Mouse (Mus musculus) heart, postnatal 0 days (tissue): ENCODE measurements at regions not wholly inside any gene's neighbourhood (a gene's known extent, or its start where the extent isn't known, plus 50 kb on each side); places are given as distances from the start of the nearest gene placed in this dataset.

Experiments used
- CTCF ChIP-seq: IDR thresholded peaks from 2 replicates; pipeline ENCODE4 v1.5.1; 2016; ENCODE audit warnings: antibody characterized with exemption, control low read depth, low read depth
- EP300 ChIP-seq: IDR thresholded peaks from 2 replicates; pipeline ENCODE4 v1.6.1; 2016; ENCODE audit warnings: antibody characterized with exemption, low read depth

DNA sequence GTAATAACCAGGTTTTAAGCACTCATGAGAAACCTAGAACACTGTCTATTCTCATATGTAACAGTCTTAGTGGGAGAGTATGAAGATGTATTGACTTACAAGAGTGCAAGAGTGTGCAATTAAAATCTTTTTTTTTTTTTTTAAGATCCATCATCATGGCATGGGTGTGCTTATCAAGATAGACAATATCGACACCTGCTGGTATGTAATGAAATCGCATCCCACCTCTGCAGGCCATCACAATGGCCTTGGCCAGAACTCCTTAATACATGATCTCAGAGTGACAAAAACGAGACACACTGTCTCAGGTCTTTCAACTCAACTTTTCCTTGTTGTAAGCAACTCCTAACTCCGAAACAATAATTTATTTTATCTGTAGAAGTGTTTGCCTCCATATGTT lies 661.7 kb upstream of the Kdm8 start:
- TF ChIP-seq CTCF (peak; percentile 22; the same call in 1 of the 2 replicates), EP300 (no peak)
